Mouse (Mus musculus): Measurements from ENCODE around the gene Ston1.

Gene Ston1

DNA sequence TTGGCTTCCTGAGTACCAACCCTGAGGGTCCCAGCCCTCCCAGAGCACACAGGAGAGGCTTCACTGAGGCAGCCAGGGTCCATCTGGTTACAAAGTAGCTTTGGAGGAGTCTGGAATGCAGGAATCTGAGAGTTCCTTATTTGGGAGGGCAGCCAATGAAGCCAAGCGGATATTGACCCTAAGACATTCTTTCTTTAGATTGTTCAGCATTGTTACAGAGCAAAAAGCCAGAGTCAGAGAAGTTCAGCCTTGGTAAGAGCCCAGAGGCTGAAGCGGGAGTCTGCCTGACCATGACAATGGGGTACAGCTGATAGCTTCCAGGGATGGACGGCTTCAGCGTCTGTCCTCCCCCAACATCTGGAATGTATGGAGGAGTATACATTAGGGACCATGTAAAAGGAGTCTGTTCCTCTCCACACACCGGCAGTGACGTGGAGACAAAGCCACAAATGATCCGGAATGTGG is 28.9 kb downstream of the Ston1 start:
- DNase-seq (ENCODE audit: low spot score) = no peak

DNA sequence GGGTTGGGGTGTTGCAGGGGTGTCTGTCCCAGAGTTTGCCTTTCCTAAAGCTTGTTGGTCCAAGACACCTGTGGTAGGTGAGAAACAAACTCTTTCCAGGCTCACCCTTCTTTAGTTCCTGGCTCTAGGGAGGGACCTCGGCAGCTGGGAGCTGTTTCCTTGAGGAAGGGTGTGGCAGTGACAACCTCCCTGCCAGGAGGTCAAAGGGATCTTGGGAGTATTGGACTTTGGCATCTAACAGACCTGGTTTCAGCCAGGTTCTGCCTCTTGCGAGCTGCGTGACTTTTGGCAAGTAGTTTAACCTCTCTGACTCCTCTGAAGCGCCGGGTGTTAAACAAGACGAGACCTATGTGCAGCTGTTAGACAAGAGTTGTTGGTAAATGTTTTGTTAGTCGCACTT is 29.7 kb downstream of the Ston1 start:
- no peak for DNase-seq (ENCODE audit: low spot score)

- DNase-seq (ENCODE audit: low spot score) = no peak
These were observed 31.3 kb downstream of the Ston1 start for GRCm38 (mm10) chr17:88628676-88629380.

GRCm38 (mm10) chr17:88629381-88629759 is 31.9 kb downstream of the Ston1 start:
- DNase-seq (ENCODE audit: low spot score) = no peak

DNA sequence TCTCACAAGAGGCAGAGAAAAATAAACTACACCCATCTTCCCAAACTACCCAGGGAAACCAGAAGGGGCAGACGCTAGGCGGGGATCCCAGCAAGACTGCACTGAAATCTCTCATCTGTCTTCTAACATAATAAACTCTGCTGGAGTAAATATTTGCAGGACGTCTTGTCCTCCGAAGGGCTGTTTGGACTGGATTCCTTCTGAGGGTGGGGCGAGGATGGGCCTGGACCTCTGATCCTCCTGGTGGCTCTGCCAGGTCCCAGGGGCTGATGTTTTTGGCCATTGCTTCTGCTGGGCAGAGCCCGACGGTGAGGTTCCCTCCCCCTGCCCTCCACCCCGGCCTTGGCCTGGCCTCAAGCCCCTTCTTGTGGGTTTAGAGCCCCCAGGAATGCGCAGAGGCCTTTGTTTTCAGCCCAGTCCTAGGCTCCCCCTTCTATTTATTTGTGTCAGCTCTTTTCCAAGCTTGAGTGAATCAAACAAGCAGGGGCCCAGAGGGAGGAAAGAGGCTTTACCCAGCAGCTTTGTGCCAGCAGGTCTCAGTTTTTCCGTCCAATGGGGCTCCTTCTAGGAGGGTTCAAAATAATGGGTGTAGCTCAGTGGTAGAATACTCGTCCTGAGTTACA is 32.6 kb downstream of the Ston1 start:
- no peak for DNase-seq (ENCODE audit: low spot score)

GRCm38 (mm10) chr17:88630554-88630948 is 33.1 kb downstream of the Ston1 start:
- DNase-seq (ENCODE audit: low spot score) = no peak

- DNase-seq (ENCODE audit: low spot score) = no peak
These were observed 35.1 kb downstream of the Ston1 start for GRCm38 (mm10) chr17:88632631-88633030.

DNA sequence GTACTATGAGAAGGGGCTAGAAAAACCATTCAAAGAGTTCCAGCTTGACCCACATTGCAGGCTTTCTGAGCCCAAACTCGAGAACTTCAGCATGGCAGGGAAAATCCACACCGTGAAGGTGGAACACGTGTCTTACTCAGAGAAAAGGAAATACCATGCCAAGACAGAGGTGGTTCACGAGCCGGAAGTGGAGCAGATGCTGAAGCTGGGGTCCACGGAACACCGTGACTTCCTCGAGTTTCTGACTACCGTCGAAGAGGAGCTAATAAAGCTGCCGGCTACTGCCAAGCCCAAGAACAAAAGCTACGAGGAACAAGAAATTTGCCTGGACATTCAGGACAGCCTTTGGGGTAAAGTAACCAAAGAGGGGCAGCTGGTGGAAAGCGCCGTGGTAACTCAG is 38.6 kb downstream of the Ston1 start:
- DNase-seq (ENCODE audit: low spot score) = no peak

DNA sequence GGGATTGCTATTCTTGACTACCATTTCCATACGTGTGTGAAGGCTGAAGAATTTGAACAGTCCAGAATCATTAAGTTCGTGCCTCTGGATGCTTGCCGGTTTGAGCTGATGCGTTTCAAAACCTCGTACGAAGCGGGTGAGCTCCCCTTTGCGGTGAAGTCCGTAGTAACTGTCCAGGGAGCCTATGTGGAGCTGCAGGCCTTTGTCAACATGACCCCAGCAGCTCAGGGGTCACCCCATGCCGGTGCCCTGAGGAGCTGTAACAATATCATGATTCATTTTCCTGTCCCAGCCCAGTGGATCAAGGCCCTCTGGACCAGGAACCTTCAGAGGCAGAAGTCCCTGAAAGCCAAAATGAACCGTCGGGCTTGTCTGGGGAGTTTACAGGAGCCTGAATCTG is 39.1 kb downstream of the Ston1 start:
- no peak for DNase-seq (ENCODE audit: low spot score)

DNA sequence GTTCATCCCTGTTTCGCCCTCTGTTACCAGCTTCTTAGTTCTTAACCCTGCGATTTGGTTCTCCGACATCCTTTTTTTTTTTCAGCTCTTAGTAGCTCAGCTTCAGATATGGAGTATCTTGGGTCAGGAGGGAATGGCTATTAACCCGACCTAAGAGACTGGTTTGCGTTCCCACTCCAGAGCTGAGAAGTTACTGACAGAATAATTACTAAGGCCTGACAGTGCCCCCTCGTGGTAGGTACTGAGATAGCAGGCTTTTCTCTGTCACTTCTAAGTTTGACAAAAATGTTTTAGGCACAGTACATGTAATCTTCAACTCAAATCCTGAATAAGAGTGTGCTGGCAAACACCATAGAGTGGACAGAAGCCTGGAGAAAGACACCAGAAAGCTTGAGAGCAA is 43.5 kb downstream of the Ston1 start:
- peak; percentile 42 for DNase-seq (ENCODE audit: low spot score)

- no peak for DNase-seq (ENCODE audit: low spot score)
These were observed 44.4 kb downstream of the Ston1 start for GRCm38 (mm10) chr17:88641836-88642235.

DNA sequence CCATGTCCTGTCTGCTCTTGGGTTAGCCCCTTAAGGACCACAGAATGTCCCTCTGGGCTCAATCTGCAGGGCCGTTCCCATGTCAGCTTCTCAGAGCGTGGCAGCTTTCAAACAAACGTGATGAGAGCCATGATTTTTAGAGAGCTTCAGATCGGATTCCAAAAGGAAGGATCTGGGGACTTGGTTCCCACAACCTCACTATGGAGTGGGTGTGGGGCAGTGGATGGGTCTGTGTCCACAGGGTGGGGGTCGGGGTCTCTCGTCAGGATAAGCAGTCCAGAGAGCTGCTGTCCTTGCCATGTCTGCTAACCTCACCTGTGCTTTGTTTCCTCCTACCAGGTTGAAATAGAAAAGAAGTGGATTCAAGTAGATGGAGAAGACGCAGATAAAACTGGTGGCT is 47.4 kb downstream of the Ston1 start:
- no peak for DNase-seq (ENCODE audit: low spot score)

- no peak for DNase-seq (ENCODE audit: low spot score)
These were observed 47.8 kb downstream of the Ston1 start for GRCm38 (mm10) chr17:88645299-88645698.

- no peak for DNase-seq (ENCODE audit: low spot score)
These were observed 49.7 kb downstream of the Ston1 start for GRCm38 (mm10) chr17:88647149-88647548.

DNA sequence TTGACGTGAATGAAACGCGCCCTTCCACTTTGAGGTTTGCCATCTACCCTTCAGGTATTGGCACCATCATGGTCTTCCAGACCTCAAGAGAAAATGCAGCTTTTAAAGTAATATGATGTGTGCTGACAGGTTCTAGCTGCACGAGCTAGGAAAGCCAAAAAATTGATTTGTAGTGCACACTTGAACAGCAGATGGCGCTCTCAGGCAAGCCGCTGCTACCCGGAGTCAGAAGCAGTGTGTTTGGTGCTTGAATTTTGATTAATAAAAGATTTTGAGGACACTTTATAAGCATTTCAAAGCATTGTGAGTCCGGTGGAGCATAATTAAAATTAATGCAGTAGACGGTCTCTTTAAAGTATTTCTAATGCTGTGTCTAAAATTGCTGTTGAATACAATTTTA is 54.5 kb downstream of the Ston1 start:
- peak; percentile 55 for DNase-seq (ENCODE audit: low spot score)

- DNase-seq (ENCODE audit: low spot score) = peak; percentile 74
These were observed 55.4 kb downstream of the Ston1 start for GRCm38 (mm10) chr17:88652702-88653374.

DNA sequence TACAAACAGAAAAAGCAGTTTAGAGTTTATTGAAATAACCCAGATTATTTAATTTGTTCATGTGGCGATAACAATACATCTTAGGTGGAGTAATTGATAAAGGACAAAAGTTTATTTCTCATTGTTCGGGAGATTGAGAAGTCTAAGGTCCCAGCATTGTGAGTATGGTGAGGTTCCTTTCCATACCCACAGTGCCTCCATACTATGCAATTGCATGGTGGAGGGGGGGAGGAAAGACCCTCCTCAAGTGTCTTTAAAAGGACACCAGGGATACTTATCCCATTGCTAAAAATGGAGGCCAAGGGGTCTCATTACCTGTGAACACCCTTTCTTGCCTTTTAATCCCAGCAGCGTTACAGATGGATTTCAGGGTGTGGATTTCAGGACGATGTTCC is 55.9 kb downstream of the Ston1 start:
- no peak for DNase-seq (ENCODE audit: low spot score)

DNA sequence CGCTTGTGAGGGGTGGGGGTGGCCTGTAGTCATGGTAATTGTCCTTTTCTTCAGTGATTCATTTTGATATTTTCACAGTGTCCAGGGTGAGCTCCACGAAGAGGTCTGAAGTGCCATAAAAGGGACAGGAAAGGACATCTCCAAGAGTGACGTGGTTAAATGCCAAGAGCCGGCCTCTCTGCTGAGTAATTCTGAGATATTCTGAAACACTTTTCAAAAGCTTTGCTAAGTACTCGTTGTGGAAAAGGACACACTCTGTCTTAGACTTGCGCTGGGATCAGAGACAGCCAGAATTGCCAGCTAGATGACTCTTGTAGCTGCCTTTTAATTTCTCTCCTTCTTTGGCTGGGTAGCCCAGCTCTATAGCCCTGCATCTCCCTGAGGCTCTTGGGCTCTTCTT is 61.0 kb downstream of the Ston1 start:
- no peak for DNase-seq (ENCODE audit: low spot score)

- no peak for DNase-seq (ENCODE audit: low spot score)
These were observed 68.6 kb downstream of the Ston1 start for GRCm38 (mm10) chr17:88666076-88666475.

- no peak for DNase-seq (ENCODE audit: low spot score)
These were observed 71.0 kb downstream of the Ston1 start, which contains the start of gene Gtf2a1l for GRCm38 (mm10) chr17:88668452-88668851. Gtf2a1l (plus strand) TSS chr17:88668660.

DNA sequence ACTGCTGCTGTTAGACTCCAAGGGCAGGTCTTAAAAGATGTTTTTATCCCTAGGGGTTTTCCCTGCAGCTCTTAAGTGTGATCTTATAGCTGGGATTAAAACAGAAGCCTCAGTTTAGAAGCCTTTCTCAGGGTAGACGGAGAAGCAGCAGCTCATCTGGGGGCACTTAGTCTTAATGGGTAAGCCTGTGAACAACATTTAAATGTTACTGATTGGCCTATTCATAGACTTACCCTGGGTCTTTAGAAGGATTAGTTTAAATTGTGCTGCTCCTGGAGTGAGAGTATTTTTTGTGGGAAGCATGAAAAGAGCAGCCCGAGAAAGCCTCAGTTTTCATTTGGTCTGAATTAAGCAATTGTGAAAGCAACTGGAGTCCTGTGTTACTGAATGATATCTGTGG is 72.4 kb downstream of the Ston1 start:
- no peak for DNase-seq (ENCODE audit: low spot score)

GRCm38 (mm10) chr17:88670800-88671199 is 73.3 kb downstream of the Ston1 start:
- no peak for DNase-seq (ENCODE audit: low spot score)
